Mouse (Mus musculus) heart, postnatal 14 days (tissue): ENCODE data around the gene Kmt2e. TPM values are rescaled to one million over a fixed set of nuclear protein-coding genes. Genes with fewer than 3 reads are reported as not detected.

Source experiments
- DNase-seq, 2 experiments: peaks; one replicate each; pipeline ENCODE4 v3.0.0; 2021 to 2022
- intact Hi-C: fragments of 180-260 bp; cut with DNase I; formaldehyde crosslinking; loops from one replicate; pipeline ENCODE4 v1.15.1; 2025
- total RNA-seq, 2 experiments: library from RNA; stranded (reverse); gene quantifications; 2 replicates each; pipeline ENCODE4 v1.2.3; 2021

The Kmt2e gene
- total RNA-seq, 2 experiments from 2014 or later, result 54.3 to 56.7 TPM

DNA sequence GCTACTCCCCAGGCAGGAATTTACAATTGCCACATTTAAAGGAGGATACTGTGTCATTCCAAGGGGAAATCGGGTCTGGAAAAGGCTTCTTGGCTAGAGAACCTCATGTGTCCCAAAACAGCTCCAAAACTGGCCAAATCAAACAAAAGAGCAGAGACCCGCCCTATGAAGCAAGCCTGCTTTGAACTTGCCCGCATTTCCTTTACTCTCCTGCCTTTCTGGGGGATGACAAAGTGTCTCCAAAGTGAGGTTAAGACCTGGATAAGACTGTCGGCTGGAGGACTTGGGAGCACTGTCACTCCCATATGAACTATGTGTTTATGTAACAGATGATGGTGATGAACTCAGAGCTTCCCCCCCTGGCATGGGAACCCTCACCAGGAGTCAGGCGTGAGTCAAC lies 26.1 kb upstream of the Kmt2e start:
- intact Hi-C loops, result no loop called here

DNA sequence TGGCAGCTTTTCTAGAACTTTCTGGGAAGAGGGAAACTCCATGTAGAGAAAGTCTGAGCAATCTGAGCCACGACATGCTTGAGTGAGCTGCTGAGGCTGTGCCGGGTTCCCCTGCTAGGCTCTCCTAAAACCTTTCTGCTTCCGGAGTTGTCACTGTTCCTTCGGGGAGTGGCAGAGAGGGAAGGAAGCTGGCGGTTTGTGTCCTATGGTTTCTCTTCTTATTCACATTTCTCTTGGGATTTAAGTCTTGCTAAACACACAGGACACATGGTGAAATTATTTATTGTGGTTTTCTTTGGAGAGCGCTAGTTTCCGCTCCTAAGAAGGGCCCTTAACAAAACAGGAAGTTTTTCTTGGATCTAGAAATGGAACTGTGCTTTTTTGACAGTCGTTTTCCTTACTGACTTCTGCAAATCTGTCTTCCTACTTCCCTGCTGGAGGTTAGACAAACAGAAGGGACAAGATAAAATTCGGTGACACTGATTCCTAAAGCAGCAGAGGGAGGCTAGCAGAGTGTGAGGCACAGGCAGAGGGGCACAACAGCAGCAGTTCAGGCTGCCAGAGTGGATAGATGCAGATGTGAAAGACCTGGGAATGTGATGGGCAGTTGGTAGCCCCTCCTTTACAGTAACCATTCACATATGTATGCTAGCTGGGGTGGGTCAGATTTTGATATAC lies 24.1 kb upstream of the Kmt2e start:
- intact Hi-C loops, result no loop called here
- peak in 1 of 2 experiments; percentile 46 for DNase-seq

More for the DNA sequence above, 26.1 kb upstream of the Kmt2e start:
- DNase-seq, result peak in 1 of 2 experiments; percentile 42

DNA sequence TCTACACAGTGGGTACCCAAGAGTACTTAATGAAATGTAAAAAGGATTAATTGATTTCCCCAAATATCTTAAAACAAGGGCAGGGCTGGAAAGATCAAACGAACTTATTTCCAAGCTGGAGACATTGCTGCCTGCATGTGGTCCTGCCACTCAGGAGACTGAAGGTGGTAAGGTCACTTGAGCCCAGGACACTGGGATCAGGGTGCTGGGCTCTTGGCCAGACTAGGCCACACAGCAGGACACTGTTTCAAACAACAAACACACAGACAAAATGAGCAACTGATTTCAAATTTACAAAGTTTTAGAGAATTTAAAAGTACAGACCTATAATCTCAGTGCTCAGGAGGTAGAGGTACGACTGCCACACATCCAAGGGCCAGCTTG lies 23.5 kb upstream of the Kmt2e start:
- DNase-seq, result no peak

GRCm38 (mm10) chr5:23411640-23412039 lies 22.6 kb upstream of the Kmt2e start:
- intact Hi-C loops, result no loop called here
- no peak for DNase-seq

More for the DNA sequence above, 23.5 kb upstream of the Kmt2e start:
- intact Hi-C loops, result no loop called here

DNA sequence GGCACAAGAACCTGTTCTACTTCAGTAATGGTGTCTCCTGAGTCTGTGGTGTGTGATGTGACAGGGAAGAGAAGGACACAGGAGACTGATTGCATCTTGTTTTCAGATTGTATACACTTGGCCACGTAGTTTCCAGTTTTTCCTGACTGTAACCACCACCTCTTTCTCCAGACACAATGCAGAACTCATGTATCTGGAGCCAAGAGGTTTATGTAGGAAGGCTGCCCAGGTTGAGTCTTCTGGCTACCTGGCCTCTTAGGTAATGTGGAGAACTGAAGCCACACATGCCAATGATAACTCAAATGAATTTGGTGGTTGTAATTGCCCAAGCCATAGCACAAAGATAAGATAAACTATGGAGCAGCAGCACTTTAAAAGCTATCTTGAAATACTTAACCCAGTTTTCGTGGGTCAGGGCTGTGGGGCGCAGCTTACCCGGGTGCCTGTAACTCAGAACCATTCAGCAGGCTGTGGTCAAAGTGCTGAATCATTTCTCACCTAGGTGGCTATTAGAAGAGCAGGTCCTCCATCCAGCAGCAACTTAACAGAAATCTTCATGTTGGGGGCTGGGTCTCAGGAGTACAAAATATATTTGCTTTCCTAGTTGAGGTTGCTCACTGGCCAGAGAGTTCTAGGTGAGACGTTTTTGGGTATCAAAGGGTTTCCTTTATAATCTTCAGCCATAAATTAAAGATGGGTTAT lies 21.8 kb upstream of the Kmt2e start:
- no peak for DNase-seq
- intact Hi-C loops, result no loop called here

DNA sequence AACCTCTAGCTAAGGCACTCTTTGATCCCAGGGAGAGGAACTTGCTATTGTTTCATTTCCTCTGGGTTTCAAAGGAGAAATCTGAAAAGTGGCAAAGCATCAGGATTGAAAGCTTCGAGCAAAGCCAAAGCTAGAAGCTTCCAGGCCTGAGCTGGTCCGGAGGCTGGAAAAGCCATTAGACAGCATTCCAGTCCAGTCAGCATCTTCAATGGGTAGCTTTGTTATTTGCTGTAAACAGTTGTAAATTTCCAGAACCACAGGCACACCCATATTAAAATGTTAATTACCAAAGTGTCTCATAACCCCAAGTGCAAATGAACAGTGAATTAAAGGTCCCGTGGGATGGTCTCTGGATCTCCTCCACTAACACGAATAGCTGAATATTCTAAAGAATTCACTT lies 21.2 kb upstream of the Kmt2e start:
- intact Hi-C loops, result no loop called here
- peak in 1 of 2 experiments; percentile 20 for DNase-seq

- intact Hi-C loops, result no loop called here
- peak; percentile 66 to 68 for DNase-seq
Measured at GRCm38 (mm10) chr5:23413575-23414470, 20.4 kb upstream of the Kmt2e start.

- intact Hi-C loops, result loop anchor here (5.0 kb wide), 3 partner anchors 58 to 243 kb away; no protein-coding TSS in a partner anchor
- DNase-seq, result peak in 1 of 2 experiments; percentile 18
Measured at GRCm38 (mm10) chr5:23414490-23415126, 19.6 kb upstream of the Kmt2e start.

DNA sequence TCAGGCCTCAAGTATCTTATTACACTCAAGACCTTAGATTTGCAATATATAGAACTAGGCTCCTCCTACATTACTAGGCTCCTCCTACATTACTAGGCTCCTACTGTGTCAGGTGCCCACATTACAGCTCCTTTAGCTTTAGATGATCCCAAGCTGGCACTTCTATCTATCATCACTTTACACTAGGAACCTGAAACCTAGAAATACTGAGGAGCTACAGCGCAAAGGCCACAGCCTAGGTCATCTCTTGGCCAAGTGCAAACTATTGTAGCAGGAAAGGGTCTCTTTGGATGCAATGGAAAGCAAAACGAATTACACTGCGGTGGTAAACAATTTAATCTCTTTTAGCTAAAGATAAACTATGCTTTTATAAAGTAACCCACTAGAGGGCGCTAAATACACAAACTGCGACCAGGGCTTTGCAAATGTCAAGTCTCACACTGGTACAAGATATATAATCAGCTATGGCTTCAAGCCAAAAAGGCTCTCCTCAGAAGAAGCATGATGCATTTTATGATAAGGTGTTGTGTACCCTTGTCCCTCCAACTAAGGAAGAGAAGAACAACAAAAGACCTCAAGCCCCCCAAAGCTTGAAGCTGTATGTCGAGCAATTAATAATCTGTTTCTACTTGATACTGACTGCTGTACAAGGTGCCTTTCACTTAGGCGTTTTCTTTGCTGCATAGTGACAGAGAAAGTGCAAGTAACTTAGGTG lies 18.5 kb upstream of the Kmt2e start:
- peak in 1 of 2 experiments; percentile 18 for DNase-seq

GRCm38 (mm10) chr5:23416286-23416643 lies 18.0 kb upstream of the Kmt2e start:
- DNase-seq, result no peak

More for the DNA sequence above, 18.5 kb upstream of the Kmt2e start:
- intact Hi-C loops, result loop anchor here (5.0 kb wide), 3 partner anchors 57 to 242 kb away; no protein-coding TSS in a partner anchor

DNA sequence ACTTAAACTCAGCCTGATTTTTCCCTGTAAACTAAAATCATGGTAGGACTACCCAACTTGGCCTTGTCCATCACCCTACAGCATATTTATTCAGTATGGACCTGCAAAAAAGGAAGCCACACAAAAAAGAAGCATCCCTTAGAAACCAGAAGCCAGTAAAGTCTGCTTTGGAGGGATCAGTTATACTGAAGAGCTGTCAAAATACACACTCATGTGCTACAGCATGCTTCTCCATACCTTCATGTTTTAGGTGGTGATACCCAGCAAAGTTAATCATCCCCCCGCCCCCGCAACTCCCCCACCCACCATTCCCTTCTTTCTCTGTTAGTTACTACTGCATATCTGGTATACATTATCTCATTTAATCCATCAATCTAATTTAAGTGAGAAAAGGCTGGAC lies 16.5 kb upstream of the Kmt2e start:
- intact Hi-C loops, result loop anchor here (5.0 kb wide), 3 partner anchors 55 to 240 kb away; no protein-coding TSS in a partner anchor
- no peak for DNase-seq

More at GRCm38 (mm10) chr5:23416286-23416643, 18.0 kb upstream of the Kmt2e start:
- intact Hi-C loops, result loop anchor here (5.0 kb wide), 3 partner anchors 56 to 241 kb away; no protein-coding TSS in a partner anchor

GRCm38 (mm10) chr5:23418147-23418781 lies 16.0 kb upstream of the Kmt2e start:
- intact Hi-C loops, result loop anchor here (5.0 kb wide), 3 partner anchors 54 to 239 kb away; no protein-coding TSS in a partner anchor
- DNase-seq, result peak; percentile 89 to 90

GRCm38 (mm10) chr5:23418797-23419595 lies 15.2 kb upstream of the Kmt2e start:
- DNase-seq, result no peak
- intact Hi-C loops, result loop anchor here (5.0 kb wide), 3 partner anchors 53 to 238 kb away; no protein-coding TSS in a partner anchor

- intact Hi-C loops, result loop anchor here (1.0 to 5.0 kb wide), 4 partner anchors 13 to 238 kb away; no protein-coding TSS in a partner anchor
- DNase-seq, result no peak
Measured at GRCm38 (mm10) chr5:23419616-23420170, 14.5 kb upstream of the Kmt2e start.

- no peak for DNase-seq
- intact Hi-C loops, result loop anchor here (1.0 kb wide), 1 partner anchor 12 kb away; no protein-coding TSS in a partner anchor
Measured at GRCm38 (mm10) chr5:23420410-23420809, 13.8 kb upstream of the Kmt2e start.

GRCm38 (mm10) chr5:23421440-23421839 lies 12.8 kb upstream of the Kmt2e start:
- intact Hi-C loops, result no loop called here
- no peak for DNase-seq

GRCm38 (mm10) chr5:23423036-23423435 lies 11.2 kb upstream of the Kmt2e start:
- intact Hi-C loops, result no loop called here
- DNase-seq, result no peak

DNA sequence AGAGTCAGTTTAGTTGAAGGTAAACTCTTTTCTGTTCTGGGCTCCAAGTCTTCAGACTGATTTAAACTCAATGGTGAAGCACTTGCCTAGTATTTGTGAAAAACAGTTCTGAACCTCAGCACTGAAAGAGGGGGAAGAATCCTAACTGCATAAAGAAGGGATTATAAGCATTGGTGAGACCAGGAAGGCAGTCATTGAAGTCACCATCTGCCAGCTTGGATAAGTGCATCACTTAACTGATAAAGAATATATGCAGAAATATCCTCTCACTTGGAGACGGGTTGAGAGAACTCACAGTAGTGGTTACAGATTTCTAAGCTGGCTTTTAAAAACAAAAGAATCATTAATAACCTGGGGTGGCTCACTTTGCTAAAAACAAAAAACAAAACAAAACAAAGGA lies 6.7 kb upstream of the Kmt2e start:
- no peak for DNase-seq
- intact Hi-C loops, result no loop called here
